Mouse (Mus musculus) adrenal gland, adult 8-10 months (tissue): ENCODE data around the gene Cdc25b. TPM values are rescaled to one million over a fixed set of nuclear protein-coding genes. Genes with fewer than 3 reads are reported as not detected.
"Not testable (repeated sequence)": the region's sequence is repeated elsewhere in the genome, so short reads cannot be mapped to it uniquely, and the experiment has no call there.

Experiments
- DNase-seq: peaks from one replicate; pipeline ENCODE4 v3.0.0; 2022
- total RNA-seq, 4 experiments: library from RNA; stranded (reverse); gene quantifications; 2 replicates each; pipeline ENCODE4 v1.2.4; 2022

Cdc25b gene
- total RNA-seq, 4 experiments from 2014 or later, result 4.5 to 9.4 (median 6.3) TPM

GRCm38 (mm10) chr2:131196606-131197316 is 10.0 kb downstream of the Cdc25b start:
- DNase-seq, result peak; percentile 22

GRCm38 (mm10) chr2:131200710-131201109 is 14.0 kb downstream of the Cdc25b start:
- no peak for DNase-seq

- no peak for DNase-seq
Observed at GRCm38 (mm10) chr2:131201262-131201661, 14.5 kb downstream of the Cdc25b start.

- no peak for DNase-seq
Observed at GRCm38 (mm10) chr2:131203816-131204409, 17.2 kb downstream of the Cdc25b start.

GRCm38 (mm10) chr2:131204410-131204981 is 17.7 kb downstream of the Cdc25b start:
- peak; percentile 94 for DNase-seq

- no peak for DNase-seq
Observed at GRCm38 (mm10) chr2:131205521-131206182, 18.9 kb downstream of the Cdc25b start.

- no peak for DNase-seq
Observed at GRCm38 (mm10) chr2:131206778-131207177, 20.0 kb downstream of the Cdc25b start, which contains the start of gene Ap5s1. TSS of gene Ap5s1 (plus strand) at chr2:131207078.

- DNase-seq, result no peak
Observed at GRCm38 (mm10) chr2:131208356-131208755, 21.6 kb downstream of the Cdc25b start.

GRCm38 (mm10) chr2:131209125-131209795 is 22.5 kb downstream of the Cdc25b start:
- no peak for DNase-seq

GRCm38 (mm10) chr2:131209969-131210792 is 23.4 kb downstream of the Cdc25b start:
- DNase-seq, result peak; percentile 94

- DNase-seq, result no peak
Observed at GRCm38 (mm10) chr2:131211026-131211615, 24.4 kb downstream of the Cdc25b start.

GRCm38 (mm10) chr2:131213773-131214172 is 27.0 kb downstream of the Cdc25b start:
- no peak for DNase-seq

GRCm38 (mm10) chr2:131215941-131216858 is 29.5 kb downstream of the Cdc25b start:
- no peak for DNase-seq

GRCm38 (mm10) chr2:131220030-131220429 is 33.3 kb downstream of the Cdc25b start:
- DNase-seq, result no peak

- DNase-seq, result no peak
Observed at GRCm38 (mm10) chr2:131221853-131222515, 35.2 kb downstream of the Cdc25b start.

- DNase-seq, result no peak
Observed at GRCm38 (mm10) chr2:131222562-131222961, 35.8 kb downstream of the Cdc25b start.

GRCm38 (mm10) chr2:131223569-131223968 is 36.8 kb downstream of the Cdc25b start:
- DNase-seq, result no peak

- DNase-seq, result no peak
Observed at GRCm38 (mm10) chr2:131225178-131225577, 38.4 kb downstream of the Cdc25b start.

GRCm38 (mm10) chr2:131226669-131227068 is 39.9 kb downstream of the Cdc25b start:
- DNase-seq, result not testable (repeated sequence)

GRCm38 (mm10) chr2:131227243-131227642 is 40.5 kb downstream of the Cdc25b start:
- DNase-seq, result no peak
